Mouse (Mus musculus): ENCODE results near the gene Prkce. TPM values are rescaled to one million over a fixed set of nuclear protein-coding genes. Genes with fewer than 3 reads are reported as not detected.
A peak's percentile ranks its signal among the peaks of the same experiment; 100 is the strongest.

Gene Prkce
- polyA plus RNA-seq, 1 experiment from 2014 or later: 35.7 TPM

GRCm38 (mm10) chr17:86378611-86379010 lies 211.0 kb downstream of the Prkce start:
- Histone ChIP-seq H3K36me3 (ENCODE audit: control insufficient read depth, insufficient read depth, low read length) (no peaks in the 10 kb centered on the region), H3K27ac (ENCODE audit: low read depth, low read length) (no peak overlapping the region), H3K4me1 (ENCODE audit: control insufficient read depth, insufficient read depth, low read depth, low read length) (peaks cover 8% of the 10 kb centered on the region), H3K27me3 (replicated peaks; ENCODE audit: control insufficient read depth, insufficient read depth, low read length) (no peaks in the 10 kb centered on the region), H3K4me2 (ENCODE audit: low read length) (no peak overlapping the region), H3K9me3 (ENCODE audit: control insufficient read depth, low read length) (no peaks in the 10 kb centered on the region), H3K9ac (ENCODE audit: low read depth, low read length) (no peak overlapping the region), H3K4me3 (ENCODE audit: low read length) (no peak overlapping the region)
- no peak for ATAC-seq
- WGBS: 79% methylated on average over 11 of the region's 11 CpGs

GRCm38 (mm10) chr17:86379405-86380137 lies 212.0 kb downstream of the Prkce start:
- H3K9ac ChIP-seq (ENCODE audit: low read depth, low read length): peak overlapping the region; percentile 4; the same call in 1 of the 2 replicates
- no peaks in the 10 kb centered on the region for H3K36me3 ChIP-seq (ENCODE audit: control insufficient read depth, insufficient read depth, low read length)
- no peak overlapping the region for H3K4me2 ChIP-seq (ENCODE audit: low read length)
- ATAC-seq: no peak; the same call in 1 of the 2 replicates
- H3K4me3 ChIP-seq (ENCODE audit: low read length): no peak overlapping the region
- H3K9me3 ChIP-seq (ENCODE audit: control insufficient read depth, low read length): no peaks in the 10 kb centered on the region
- peaks cover 8% of the 10 kb centered on the region for H3K4me1 ChIP-seq (ENCODE audit: control insufficient read depth, insufficient read depth, low read depth, low read length)
- H3K27me3 ChIP-seq (replicated peaks; ENCODE audit: control insufficient read depth, insufficient read depth, low read length): no peaks in the 10 kb centered on the region
- H3K27ac ChIP-seq (ENCODE audit: low read depth, low read length): peak overlapping the region; percentile 40
- WGBS: 17% methylated on average over 17 of the region's 17 CpGs

DNA sequence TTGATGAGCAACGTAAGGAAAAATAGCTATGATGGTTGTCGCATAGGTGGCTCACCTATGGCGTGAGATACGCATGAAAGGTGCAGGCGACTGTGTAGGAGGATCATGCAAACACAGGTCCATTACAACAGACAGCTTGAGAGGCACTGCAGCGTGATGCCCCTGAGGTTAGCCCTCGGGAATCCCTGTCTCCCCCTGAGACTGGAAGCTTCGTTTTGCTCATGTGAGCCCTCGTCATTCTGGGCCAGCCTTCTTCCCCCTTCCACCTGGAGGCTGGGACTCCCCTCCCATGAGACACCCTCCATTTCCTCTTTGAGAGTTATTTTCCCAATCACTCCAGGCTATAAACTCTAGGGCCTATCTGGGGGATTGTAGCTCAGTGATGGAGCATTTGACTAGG lies 213.9 kb downstream of the Prkce start:
- 82% methylated on average over 9 of the region's 9 CpGs for WGBS
- no peak for ATAC-seq
- no peaks in the 10 kb centered on the region for H3K36me3 ChIP-seq (ENCODE audit: control insufficient read depth, insufficient read depth, low read length)
- no peak overlapping the region for H3K27ac ChIP-seq (ENCODE audit: low read depth, low read length)
- H3K27me3 ChIP-seq (replicated peaks; ENCODE audit: control insufficient read depth, insufficient read depth, low read length): no peaks in the 10 kb centered on the region
- H3K4me3 ChIP-seq (ENCODE audit: low read length): no peak overlapping the region
- no peaks in the 10 kb centered on the region for H3K9me3 ChIP-seq (ENCODE audit: control insufficient read depth, low read length)
- H3K9ac ChIP-seq (ENCODE audit: low read depth, low read length): no peak overlapping the region
- peaks cover 8% of the 10 kb centered on the region for H3K4me1 ChIP-seq (ENCODE audit: control insufficient read depth, insufficient read depth, low read depth, low read length)
- H3K4me2 ChIP-seq (ENCODE audit: low read length): no peak overlapping the region

DNA sequence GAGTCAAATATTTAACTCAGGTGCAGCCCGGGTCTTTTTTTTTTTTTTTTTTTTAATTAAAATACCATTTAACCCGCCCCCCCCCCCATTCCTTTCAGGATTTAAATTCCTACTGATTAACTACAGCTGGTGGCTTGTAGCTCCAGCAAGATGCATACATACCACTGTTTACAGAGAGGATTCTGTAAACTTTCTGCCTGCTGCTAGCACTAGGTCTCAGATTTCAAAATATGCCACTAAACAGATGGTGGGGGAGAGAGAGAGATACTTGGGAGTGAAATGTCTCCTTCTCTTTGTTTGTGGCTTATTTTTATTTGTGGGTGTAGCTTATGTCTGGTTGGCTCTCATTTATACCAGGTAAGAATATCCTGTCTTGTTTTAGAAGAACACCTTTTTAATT lies 215.3 kb downstream of the Prkce start:
- Histone ChIP-seq H3K4me3 (ENCODE audit: low read length) (no peak overlapping the region), H3K27me3 (replicated peaks; ENCODE audit: control insufficient read depth, insufficient read depth, low read length) (no peaks in the 10 kb centered on the region), H3K9ac (ENCODE audit: low read depth, low read length) (no peak overlapping the region), H3K4me1 (ENCODE audit: control insufficient read depth, insufficient read depth, low read depth, low read length) (peaks cover 8% of the 10 kb centered on the region), H3K27ac (ENCODE audit: low read depth, low read length) (no peak overlapping the region), H3K9me3 (ENCODE audit: control insufficient read depth, low read length) (no peaks in the 10 kb centered on the region), H3K4me2 (ENCODE audit: low read length) (no peak overlapping the region), H3K36me3 (ENCODE audit: control insufficient read depth, insufficient read depth, low read length) (no peaks in the 10 kb centered on the region)
- WGBS: 42% methylated on average over 2 of the region's 2 CpGs
- no peak for ATAC-seq

- no peaks in the 10 kb centered on the region for H3K27me3 ChIP-seq (replicated peaks; ENCODE audit: control insufficient read depth, insufficient read depth, low read length)
- H3K9me3 ChIP-seq (ENCODE audit: control insufficient read depth, low read length): no peaks in the 10 kb centered on the region
- H3K4me1 ChIP-seq (ENCODE audit: control insufficient read depth, insufficient read depth, low read depth, low read length): peaks cover 8% of the 10 kb centered on the region
- H3K4me2 ChIP-seq (ENCODE audit: low read length): no peak overlapping the region
- no peaks in the 10 kb centered on the region for H3K36me3 ChIP-seq (ENCODE audit: control insufficient read depth, insufficient read depth, low read length)
- ATAC-seq: no peak
- no peak overlapping the region for H3K4me3 ChIP-seq (ENCODE audit: low read length)
- H3K9ac ChIP-seq (ENCODE audit: low read depth, low read length): no peak overlapping the region
- 80% methylated on average over 18 of the region's 18 CpGs for WGBS
- H3K27ac ChIP-seq (ENCODE audit: low read depth, low read length): no peak overlapping the region
These were observed 216.4 kb downstream of the Prkce start for GRCm38 (mm10) chr17:86383699-86384572.

GRCm38 (mm10) chr17:86392475-86392874 lies 224.9 kb downstream of the Prkce start:
- H3K4me2 ChIP-seq (ENCODE audit: low read length): no peak overlapping the region
- no peak overlapping the region for H3K4me3 ChIP-seq (ENCODE audit: low read length)
- no peak for ATAC-seq
- H3K27ac ChIP-seq (ENCODE audit: low read depth, low read length): no peak overlapping the region
- no peak overlapping the region for H3K9ac ChIP-seq (ENCODE audit: low read depth, low read length)
- H3K9me3 ChIP-seq (ENCODE audit: control insufficient read depth, low read length): no peaks in the 10 kb centered on the region
- H3K27me3 ChIP-seq (replicated peaks; ENCODE audit: control insufficient read depth, insufficient read depth, low read length): no peaks in the 10 kb centered on the region
- peaks cover 3% of the 10 kb centered on the region; the same call in 1 of the 2 replicates for H3K4me1 ChIP-seq (ENCODE audit: control insufficient read depth, insufficient read depth, low read depth, low read length)
- WGBS: 83% methylated on average over 5 of the region's 5 CpGs
- no peaks in the 10 kb centered on the region for H3K36me3 ChIP-seq (ENCODE audit: control insufficient read depth, insufficient read depth, low read length)

DNA sequence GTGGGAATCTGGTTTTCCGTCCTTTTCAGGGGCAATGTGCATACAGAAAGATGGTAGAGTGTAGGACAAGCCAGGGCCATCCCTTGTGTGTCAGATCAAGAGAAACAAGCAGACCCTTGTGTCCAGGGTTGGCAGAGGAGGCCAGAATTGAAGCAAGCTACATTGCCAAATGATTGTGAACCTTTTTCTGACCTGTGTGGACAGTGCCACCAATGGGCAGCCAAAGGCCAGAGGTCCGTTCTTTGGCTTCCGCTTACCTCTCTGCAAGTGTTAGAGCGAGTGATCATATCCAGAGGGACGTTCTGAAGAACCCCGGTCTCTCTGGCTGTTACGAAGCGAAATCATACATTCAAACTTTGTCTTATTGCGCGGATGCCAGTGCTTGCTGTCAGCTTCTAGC lies 225.6 kb downstream of the Prkce start:
- no peaks in the 10 kb centered on the region for H3K9me3 ChIP-seq (ENCODE audit: control insufficient read depth, low read length)
- H3K4me1 ChIP-seq (ENCODE audit: control insufficient read depth, insufficient read depth, low read depth, low read length): peaks cover 3% of the 10 kb centered on the region; the same call in 1 of the 2 replicates
- H3K4me3 ChIP-seq (ENCODE audit: low read length): no peak overlapping the region
- H3K27ac ChIP-seq (ENCODE audit: low read depth, low read length): no peak overlapping the region
- 97% methylated on average over 10 of the region's 10 CpGs for WGBS
- no peaks in the 10 kb centered on the region for H3K36me3 ChIP-seq (ENCODE audit: control insufficient read depth, insufficient read depth, low read length)
- no peak overlapping the region for H3K4me2 ChIP-seq (ENCODE audit: low read length)
- no peaks in the 10 kb centered on the region for H3K27me3 ChIP-seq (replicated peaks; ENCODE audit: control insufficient read depth, insufficient read depth, low read length)
- H3K9ac ChIP-seq (ENCODE audit: low read depth, low read length): no peak overlapping the region
- no peak for ATAC-seq

GRCm38 (mm10) chr17:86397097-86397496 lies 229.5 kb downstream of the Prkce start:
- Histone ChIP-seq H3K4me2 (ENCODE audit: low read length) (no peak overlapping the region), H3K27me3 (replicated peaks; ENCODE audit: control insufficient read depth, insufficient read depth, low read length) (no peaks in the 10 kb centered on the region), H3K4me3 (ENCODE audit: low read length) (no peak overlapping the region), H3K9me3 (ENCODE audit: control insufficient read depth, low read length) (no peaks in the 10 kb centered on the region), H3K9ac (ENCODE audit: low read depth, low read length) (no peak overlapping the region), H3K4me1 (ENCODE audit: control insufficient read depth, insufficient read depth, low read depth, low read length) (no peaks in the 10 kb centered on the region), H3K27ac (ENCODE audit: low read depth, low read length) (no peak overlapping the region), H3K36me3 (ENCODE audit: control insufficient read depth, insufficient read depth, low read length) (no peaks in the 10 kb centered on the region)
- ATAC-seq: no peak

DNA sequence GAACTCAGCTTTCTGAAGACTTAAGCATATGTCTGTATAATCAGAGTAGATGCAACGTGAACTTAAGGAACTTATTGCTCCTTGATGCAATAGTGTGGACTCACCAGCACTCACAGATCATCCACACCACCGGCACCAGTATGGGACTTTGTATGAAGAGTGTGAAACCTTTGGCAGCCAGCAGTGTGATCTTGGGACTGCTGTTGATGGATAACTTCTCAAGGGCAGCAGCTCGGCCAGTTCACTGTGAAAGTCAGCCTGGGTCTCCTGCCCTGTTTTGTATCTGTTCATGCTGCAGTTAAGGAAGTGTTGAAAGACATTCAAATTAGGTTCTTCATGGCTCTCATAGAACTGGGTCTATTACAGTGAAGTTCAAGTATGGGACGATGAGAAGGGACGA lies 230.1 kb downstream of the Prkce start:
- no peak overlapping the region for H3K4me3 ChIP-seq (ENCODE audit: low read length)
- no peaks in the 10 kb centered on the region for H3K9me3 ChIP-seq (ENCODE audit: control insufficient read depth, low read length)
- H3K4me2 ChIP-seq (ENCODE audit: low read length): no peak overlapping the region
- no peak overlapping the region for H3K9ac ChIP-seq (ENCODE audit: low read depth, low read length)
- H3K27me3 ChIP-seq (replicated peaks; ENCODE audit: control insufficient read depth, insufficient read depth, low read length): no peaks in the 10 kb centered on the region
- no peak for ATAC-seq
- H3K27ac ChIP-seq (ENCODE audit: low read depth, low read length): no peak overlapping the region
- no peaks in the 10 kb centered on the region for H3K4me1 ChIP-seq (ENCODE audit: control insufficient read depth, insufficient read depth, low read depth, low read length)
- no peaks in the 10 kb centered on the region for H3K36me3 ChIP-seq (ENCODE audit: control insufficient read depth, insufficient read depth, low read length)
- 93% methylated on average over 5 of the region's 5 CpGs for WGBS
